Mouse (Mus musculus): ENCODE data around the gene Slc2a6. TPM values are rescaled to one million over a fixed set of nuclear protein-coding genes. Genes with fewer than 3 reads are reported as not detected.

The Slc2a6 gene
- total and polyA plus RNA-seq, 3 experiments: 2.6 to 3.2 TPM; not detected in 1

DNA sequence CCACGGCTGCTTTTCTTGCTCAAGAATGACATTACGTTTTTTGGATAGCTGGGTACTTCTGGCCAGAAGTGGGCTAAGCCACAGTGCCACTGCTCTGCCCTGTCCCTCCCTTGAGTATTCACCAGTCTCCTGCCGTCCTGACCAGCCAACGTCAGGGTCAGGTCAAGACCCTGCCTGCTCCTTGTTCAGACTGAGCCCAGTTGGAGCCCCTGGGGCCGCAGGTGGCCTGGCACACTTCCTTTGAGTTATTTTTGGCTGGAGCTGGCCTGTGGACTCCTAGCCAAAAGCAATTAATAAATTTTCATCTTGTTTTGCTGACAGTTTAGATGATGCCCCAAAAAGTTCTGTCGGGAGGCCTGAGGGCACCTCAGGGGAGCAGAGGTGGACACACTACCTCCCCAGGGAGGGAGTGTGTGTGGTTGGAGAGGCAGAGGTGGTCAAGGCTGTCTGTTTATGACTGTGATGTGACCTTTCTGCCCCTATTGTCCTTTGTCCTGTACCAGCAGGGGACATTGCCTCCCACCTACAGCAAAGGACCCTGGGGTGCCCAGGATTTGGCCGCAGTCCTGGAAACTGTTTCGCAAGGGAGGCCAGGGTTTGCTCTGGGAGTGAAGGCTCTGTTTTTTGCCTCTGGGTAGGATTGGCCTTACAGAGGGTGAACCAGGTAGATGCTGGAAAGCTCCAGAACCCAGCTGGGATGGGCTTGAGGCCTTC, 14.5 kb upstream of the Slc2a6 start:
- Histone ChIP-seq H3K27me3 (ENCODE audit: control insufficient read depth in 1 of 2, insufficient read depth in 2 of 2, low read length in 2 of 2) (peaks cover 8% of the 10 kb centered on the region in 2 experiments; a peak in 3 of 4 replicates), H3K79me2 (ENCODE audit: control insufficient read depth, insufficient read depth, low read length, poor library complexity) (no peaks in the 10 kb centered on the region), H3K36me3 (ENCODE audit: control insufficient read depth in 1 of 2, insufficient read depth in 2 of 2, low read length in 2 of 2) (no peaks in the 10 kb centered on the region), H3K9me3 (replicated peaks; ENCODE audit: insufficient read depth, low read length) (no peaks in the 10 kb centered on the region), H3K4me3 (ENCODE audit: control insufficient read depth in 1 of 2, insufficient read depth in 1 of 2, low read depth in 2 of 2, low read length in 2 of 2) (no peak overlapping the region), H3K27ac (ENCODE audit: control insufficient read depth, low read depth, low read length) (no peak overlapping the region), H3K9ac (ENCODE audit: control insufficient read depth, low read depth, low read length, poor library complexity, severe bottlenecking) (no peak overlapping the region), H3K4me1 (ENCODE audit: control insufficient read depth in 1 of 2, insufficient read depth in 2 of 2, low read length in 2 of 2) (peaks cover 0 to 7% of the 10 kb centered on the region in 2 experiments; a peak in 1 of 4 replicates)
- no peak for DNase-seq (ENCODE audit: low read depth, low spot score)
- TF ChIP-seq GATA1 (IDR thresholded peaks at IDR 0.05; ENCODE audit: low read depth, low read length) (no peak), ELF1 (IDR thresholded peaks at IDR 0.05; ENCODE audit: low read depth, low read length) (no peak), RCOR1 (IDR thresholded peaks at IDR 0.05; ENCODE audit: low read depth, low read length) (no peak), CHD2 (IDR thresholded peaks at IDR 0.05; ENCODE audit: low read length) (no peak), ZC3H11A (IDR thresholded peaks at IDR 0.05; ENCODE audit: low read depth, low read length) (no peak), MXI1 (IDR thresholded peaks at IDR 0.05; ENCODE audit: low read depth, low read length) (no peak), POLR2AphosphoS2 (IDR thresholded peaks at IDR 0.05; ENCODE audit: low read length) (no peak), POLR2A (IDR thresholded peaks at IDR 0.05; ENCODE audit: control insufficient read depth in 1 of 2, insufficient read depth in 1 of 2, low read depth in 1 of 2, low read length in 2 of 2, poor library complexity in 1 of 2) (no peak)

DNA sequence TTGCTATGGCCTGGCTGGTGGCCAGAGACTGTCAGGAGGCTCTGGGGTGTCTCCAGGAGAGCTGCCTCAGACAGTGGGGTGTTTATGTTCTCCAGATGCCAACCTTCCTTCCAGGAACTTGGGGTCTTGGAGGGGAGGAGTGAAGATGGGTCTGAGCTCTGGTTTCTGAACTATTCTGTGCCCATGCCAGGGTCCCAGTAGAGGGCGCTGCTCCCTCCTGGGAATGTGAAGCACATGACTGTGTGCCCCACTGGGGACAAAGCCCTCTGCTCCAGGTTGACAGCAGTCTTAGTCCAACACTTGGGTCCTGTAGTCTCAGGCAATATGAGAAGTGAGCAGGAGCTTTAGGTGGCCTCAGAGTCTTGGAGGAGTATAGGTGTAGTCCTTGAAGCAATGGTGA, 11.5 kb upstream of the Slc2a6 start:
- Histone ChIP-seq H3K4me1 (ENCODE audit: control insufficient read depth in 1 of 2, insufficient read depth in 2 of 2, low read length in 2 of 2) (peaks cover 0 to 10% of the 10 kb centered on the region in 2 experiments; a peak in 1 of 4 replicates), H3K4me3 (ENCODE audit: control insufficient read depth in 1 of 2, insufficient read depth in 1 of 2, low read depth in 2 of 2, low read length in 2 of 2) (peak overlapping the region in 1 of 2 experiments; percentile 40; a peak in 1 of 4 replicates), H3K27me3 (ENCODE audit: control insufficient read depth in 1 of 2, insufficient read depth in 2 of 2, low read length in 2 of 2) (no peaks in the 10 kb centered on the region), H3K27ac (ENCODE audit: control insufficient read depth, low read depth, low read length) (no peak overlapping the region), H3K9me3 (replicated peaks; ENCODE audit: insufficient read depth, low read length) (no peaks in the 10 kb centered on the region), H3K79me2 (ENCODE audit: control insufficient read depth, insufficient read depth, low read length, poor library complexity) (no peaks in the 10 kb centered on the region), H3K36me3 (ENCODE audit: control insufficient read depth in 1 of 2, insufficient read depth in 2 of 2, low read length in 2 of 2) (no peaks in the 10 kb centered on the region), H3K9ac (ENCODE audit: control insufficient read depth, low read depth, low read length, poor library complexity, severe bottlenecking) (no peak overlapping the region)
- TF ChIP-seq MAZ (IDR thresholded peaks at IDR 0.05; ENCODE audit: low read depth, low read length): no peak
- no peak for TF ChIP-seq TBP (IDR thresholded peaks at IDR 0.05; ENCODE audit: low read depth, low read length)
- TF ChIP-seq MYC (IDR thresholded peaks at IDR 0.05; ENCODE audit: low read depth, low read length): 0 out of 2 replicates have a peak, but pooled peaks have one; percentile 29
- peak; percentile 55 for TF ChIP-seq SMC3 (IDR thresholded peaks at IDR 0.05; ENCODE audit: low read depth, low read length)
- TF ChIP-seq RAD21 (IDR thresholded peaks at IDR 0.05; ENCODE audit: low read depth, low read length): peak; percentile 21
- peak; percentile 54 for TF ChIP-seq USF1 (IDR thresholded peaks at IDR 0.05; ENCODE audit: low read depth, low read length)
- no peak for TF ChIP-seq E2F4 (IDR thresholded peaks at IDR 0.05; ENCODE audit: borderline replicate concordance, low read depth, low read length)
- peak; percentile 68 to 80 (median 77) for TF ChIP-seq CTCF (IDR thresholded peaks at IDR 0.05 in 2 of 3, conservative IDR thresholded peaks at IDR 0.05 in 1 of 3; ENCODE audit: control insufficient read depth in 1 of 3, insufficient read depth in 1 of 3, low read depth in 2 of 3, low read length in 3 of 3, poor library complexity in 1 of 3, severe bottlenecking in 1 of 3)
- peak; percentile 62 for DNase-seq (ENCODE audit: low read depth, low spot score)
